Mouse (Mus musculus) brown adipose tissue, adult 24 weeks (tissue): Measurements from ENCODE around the gene Acsl1. TPM values are rescaled to one million over a fixed set of nuclear protein-coding genes. Genes with fewer than 3 reads are reported as not detected.

Experiments used
- H3K27ac ChIP-seq: fragments of 200-500 bp; replicated peaks from 2 replicates; pipeline ENCODE4 v1.5.1; 2012; ENCODE audit warnings: low read depth, mild to moderate bottlenecking, low read length
- H3K4me1 ChIP-seq: fragments of 200-500 bp; 2 replicates; pipeline ENCODE4 v1.6.1; 2012; ENCODE audit warnings: low read length, mixed read lengths; ENCODE audit not compliant: control insufficient read depth, insufficient read depth, insufficient read length
- H3K4me3 ChIP-seq: fragments of 200-500 bp; 2 replicates; pipeline ENCODE4 v1.5.1; 2012; ENCODE audit warnings: low read depth, mild to moderate bottlenecking, low read length, moderate library complexity; ENCODE audit not compliant: insufficient read depth
- polyA plus RNA-seq: library from polyadenylated mRNA; stranded (reverse); fragments of >200 nt; gene quantifications from 2 replicates; pipeline ENCODE4 v1.2.4, GENCODE M21; 2012; ENCODE audit not compliant: missing spikeins, insufficient read depth, insufficient read length

Gene Acsl1
- polyA plus RNA-seq, 1 experiment = 1,073 TPM

GRCm38 (mm10) chr8:46468400-46468799, 2.4 kb upstream of the Acsl1 start:
- Histone ChIP-seq H3K4me1 (no peaks in the 10 kb centered on the region), H3K27ac (0 out of 2 replicates have a peak overlapping the region, but pooled peaks have one; percentile 32), H3K4me3 (no peak overlapping the region)

GRCm38 (mm10) chr8:46469071-46469769, 1.6 kb upstream of the Acsl1 start:
- H3K4me1 ChIP-seq = no peaks in the 10 kb centered on the region
- H3K27ac ChIP-seq = peak overlapping the region; percentile 67
- H3K4me3 ChIP-seq = no peak overlapping the region

- Histone ChIP-seq H3K27ac (peak overlapping the region; percentile 99), H3K4me1 (no peaks in the 10 kb centered on the region), H3K4me3 (peak overlapping the region; percentile 33; the same call in 1 of the 2 replicates)
Observed at GRCm38 (mm10) chr8:46470091-46470791, 596 bp upstream of the Acsl1 start.

GRCm38 (mm10) chr8:46471926-46472485, 1.2 kb downstream of the Acsl1 start:
- H3K4me3 ChIP-seq = peak overlapping the region; percentile 84
- no peaks in the 10 kb centered on the region for H3K4me1 ChIP-seq
- peak overlapping the region; percentile 94 for H3K27ac ChIP-seq

- H3K27ac ChIP-seq = peak overlapping the region; percentile 62; the same call in 1 of the 2 replicates
- H3K4me3 ChIP-seq = peak overlapping the region; percentile 56
- no peaks in the 10 kb centered on the region for H3K4me1 ChIP-seq
Observed at GRCm38 (mm10) chr8:46474120-46474519, 3.3 kb downstream of the Acsl1 start.

GRCm38 (mm10) chr8:46474634-46475033, 3.8 kb downstream of the Acsl1 start:
- peak overlapping the region; percentile 78 for H3K27ac ChIP-seq
- H3K4me3 ChIP-seq = peak overlapping the region; percentile 56
- no peaks in the 10 kb centered on the region for H3K4me1 ChIP-seq

- H3K27ac ChIP-seq = peak overlapping the region; percentile 78
- H3K4me3 ChIP-seq = peak overlapping the region; percentile 56
- no peaks in the 10 kb centered on the region for H3K4me1 ChIP-seq
Observed at GRCm38 (mm10) chr8:46475404-46475803, 4.6 kb downstream of the Acsl1 start.

GRCm38 (mm10) chr8:46475942-46476341, 5.1 kb downstream of the Acsl1 start:
- H3K4me3 ChIP-seq = peak overlapping the region; percentile 56
- H3K27ac ChIP-seq = peak overlapping the region; percentile 78

GRCm38 (mm10) chr8:46477747-46478458, 7.1 kb downstream of the Acsl1 start:
- Histone ChIP-seq H3K27ac (peak overlapping the region; percentile 78), H3K4me3 (peak overlapping the region; percentile 56)

More at GRCm38 (mm10) chr8:46475942-46476341, 5.1 kb downstream of the Acsl1 start:
- H3K4me1 ChIP-seq = no peaks in the 10 kb centered on the region

GRCm38 (mm10) chr8:46478783-46479182, 7.9 kb downstream of the Acsl1 start:
- Histone ChIP-seq H3K27ac (peak overlapping the region; percentile 78), H3K4me3 (peak overlapping the region; percentile 56), H3K4me1 (peaks cover 7% of the 10 kb centered on the region)

More at GRCm38 (mm10) chr8:46477747-46478458, 7.1 kb downstream of the Acsl1 start:
- H3K4me1 ChIP-seq = no peaks in the 10 kb centered on the region

GRCm38 (mm10) chr8:46479794-46480532, 9.1 kb downstream of the Acsl1 start:
- peak overlapping the region; percentile 72 for H3K27ac ChIP-seq
- peak overlapping the region; percentile 45 for H3K4me3 ChIP-seq
- peaks cover 17% of the 10 kb centered on the region for H3K4me1 ChIP-seq

- Histone ChIP-seq H3K4me1 (peaks cover 17% of the 10 kb centered on the region), H3K4me3 (peak overlapping the region; percentile 45), H3K27ac (no peak overlapping the region)
Observed at GRCm38 (mm10) chr8:46480533-46480900, 9.7 kb downstream of the Acsl1 start.

- H3K27ac ChIP-seq = no peak overlapping the region
- H3K4me1 ChIP-seq = peaks cover 19% of the 10 kb centered on the region
- H3K4me3 ChIP-seq = no peak overlapping the region
Observed at GRCm38 (mm10) chr8:46482771-46483170, 11.9 kb downstream of the Acsl1 start.

GRCm38 (mm10) chr8:46483247-46483646, 12.4 kb downstream of the Acsl1 start:
- H3K27ac ChIP-seq = peak overlapping the region; percentile 45

More at GRCm38 (mm10) chr8:46483247-46483646, 12.4 kb downstream of the Acsl1 start:
- H3K4me3 ChIP-seq = peak overlapping the region; percentile 10; the same call in 1 of the 2 replicates
- H3K4me1 ChIP-seq = peaks cover 22% of the 10 kb centered on the region
